Mouse (Mus musculus) E14TG2a.4 (cell line): ENCODE measurements around the gene Spata5.

ENCODE experiments used
- CTCF ChIP-seq: conservative IDR thresholded peaks from 2 replicates; pipeline ENCODE4 v1.5.1; 2014; ENCODE audit warnings: low read length
- NANOG ChIP-seq: IDR thresholded peaks from 2 replicates; pipeline ENCODE4 v1.6.1; 2014; ENCODE audit warnings: borderline replicate concordance, low read length, mixed read lengths
- POU5F1 ChIP-seq: IDR thresholded peaks from 2 replicates; pipeline ENCODE4 v1.6.1; 2014; ENCODE audit warnings: low read length, borderline replicate concordance

GRCm38 (mm10) chr3:37377926-37378325 is 41.8 kb upstream of the Spata5 start:
- TF ChIP-seq CTCF (no peak), POU5F1 (no peak), NANOG (no peak)
